Mouse (Mus musculus) liver, adult 2 months (tissue): Measurements from ENCODE around the gene Aim2.

Experiments
- CTCF ChIP-seq: fragments of 200-500 bp; IDR thresholded peaks from 2 replicates; pipeline ENCODE4 v1.5.1; 2011; ENCODE audit warnings: low read depth, low read length, control low read depth
- POLR2A ChIP-seq: fragments of 200-500 bp; IDR thresholded peaks from 2 replicates; pipeline ENCODE4 v1.6.1; 2011; ENCODE audit warnings: low read length, control low read depth; ENCODE audit not compliant: insufficient read depth; ENCODE audit errors: extremely low read depth

- TF ChIP-seq CTCF = peak; percentile 84
- no peak for TF ChIP-seq POLR2A
These were observed 26.9 kb downstream of the Aim2 start for GRCm38 (mm10) chr1:173377380-173378112.
